Mouse (Mus musculus) bone marrow, adult 2 months (tissue): Measurements from ENCODE around the gene Cryba4. TPM values are rescaled to one million over a fixed set of nuclear protein-coding genes. Genes with fewer than 3 reads are reported as not detected.

Experiments used
- H3K27ac ChIP-seq: fragments of 200-500 bp; 2 replicates; pipeline ENCODE4 v1.5.1; 2012; ENCODE audit warnings: low read depth, mild to moderate bottlenecking, control low read depth, inconsistent platforms, low read length; ENCODE audit not compliant: control insufficient read depth, poor library complexity, insufficient read depth
- H3K4me1 ChIP-seq: fragments of 200-500 bp; 2 replicates; pipeline ENCODE4 v1.6.1; 2011; ENCODE audit warnings: low read length; ENCODE audit not compliant: control insufficient read depth, insufficient read depth
- H3K4me3 ChIP-seq: fragments of 200-500 bp; replicated peaks from 2 replicates; pipeline ENCODE3; 2011; ENCODE audit warnings: mild to moderate bottlenecking, low read depth, low read length, control low read depth; ENCODE audit not compliant: control insufficient read depth
- CTCF ChIP-seq: fragments of 200-500 bp; IDR thresholded peaks from 2 replicates; pipeline ENCODE4 v1.5.1; 2011; ENCODE audit warnings: low read length, control low read depth; ENCODE audit not compliant: control insufficient read depth, insufficient read depth
- POLR2A ChIP-seq: fragments of 200-500 bp; IDR thresholded peaks from 2 replicates; pipeline ENCODE4 v1.6.1; 2011; ENCODE audit warnings: low read depth, mild to moderate bottlenecking, control low read depth, low read length, borderline replicate concordance; ENCODE audit not compliant: control insufficient read depth
- WGBS: fragments of 180-500 bp; shearing (Covaris S2); methylation state at CpG from one replicate; pipeline ENCODE4 v1.1.7; 2018; 5-methylcytosine and 5-hydroxymethylcytosine counted together
- polyA plus RNA-seq: library from polyadenylated mRNA; stranded (reverse); fragments of >200 nt; gene quantifications from 2 replicates; pipeline ENCODE4 v1.2.4, GENCODE M21; 2011; ENCODE audit warnings: low replicate concordance; ENCODE audit not compliant: missing spikeins, insufficient read depth, insufficient read length

The Cryba4 gene
- polyA plus RNA-seq, 1 experiment, result 3.4 TPM

GRCm38 (mm10) chr5:112276267-112276873, 24.1 kb upstream of the Cryba4 start, which contains the start of gene Tpst2:
Tpst2 (plus strand) TSS chr5:112276691.
- H3K4me1 ChIP-seq, result peaks cover 19% of the 10 kb centered on the region
- H3K4me3 ChIP-seq, result peak within 1 kb of the TSS; percentile 90
- WGBS, result under 1% methylated on average over 62 of the region's 62 CpGs
- H3K27ac ChIP-seq, result peak within 1 kb of the TSS; percentile 95
- TF ChIP-seq CTCF, result no peak; the same call in 1 of the 2 replicates
- TF ChIP-seq POLR2A, result peak; percentile 92

GRCm38 (mm10) chr5:112275021-112275804, 22.9 kb upstream of the Cryba4 start:
- Histone ChIP-seq H3K27ac (no peak overlapping the region), H3K4me3 (no peak overlapping the region), H3K4me1 (peaks cover 18% of the 10 kb centered on the region)
- 28% methylated on average over 4 of the region's 4 CpGs for WGBS
- TF ChIP-seq POLR2A (no peak), CTCF (no peak)

GRCm38 (mm10) chr5:112273746-112274463, 21.6 kb upstream of the Cryba4 start:
- no peak for TF ChIP-seq POLR2A
- TF ChIP-seq CTCF, result no peak
- H3K27ac ChIP-seq, result no peak overlapping the region
- no peak overlapping the region for H3K4me3 ChIP-seq
- 38% methylated on average over 2 of the region's 2 CpGs for WGBS
- H3K4me1 ChIP-seq, result peaks cover 12% of the 10 kb centered on the region

GRCm38 (mm10) chr5:112272934-112273333, 20.6 kb upstream of the Cryba4 start:
- WGBS, result 31% methylated on average over 2 of the region's 2 CpGs
- H3K4me3 ChIP-seq, result no peak overlapping the region
- H3K4me1 ChIP-seq, result peaks cover 5% of the 10 kb centered on the region
- peak overlapping the region; percentile 44 for H3K27ac ChIP-seq
- no peak for TF ChIP-seq POLR2A
- no peak for TF ChIP-seq CTCF

GRCm38 (mm10) chr5:112270764-112271541, 18.6 kb upstream of the Cryba4 start:
- no peak overlapping the region for H3K4me3 ChIP-seq
- 13% methylated on average over 24 of the region's 24 CpGs for WGBS
- H3K27ac ChIP-seq, result peak overlapping the region; percentile 13; the same call in 1 of the 2 replicates
- peaks cover 7% of the 10 kb centered on the region for H3K4me1 ChIP-seq
- TF ChIP-seq POLR2A (no peak), CTCF (no peak)

- TF ChIP-seq POLR2A, result no peak
- TF ChIP-seq CTCF, result no peak
- WGBS, result 11% methylated on average over 9 of the region's 9 CpGs
- Histone ChIP-seq H3K4me1 (peaks cover 8% of the 10 kb centered on the region; the same call in 1 of the 2 replicates), H3K27ac (peak overlapping the region; percentile 86), H3K4me3 (peak overlapping the region; percentile 13)
Measured at GRCm38 (mm10) chr5:112266011-112266777, 13.9 kb upstream of the Cryba4 start.

- H3K4me1 ChIP-seq, result peaks cover 10% of the 10 kb centered on the region
- WGBS, result 11% methylated on average over 10 of the region's 10 CpGs
- TF ChIP-seq POLR2A (no peak), CTCF (no peak)
- H3K4me3 ChIP-seq, result peak overlapping the region; percentile 13
- H3K27ac ChIP-seq, result peak overlapping the region; percentile 86
Measured at GRCm38 (mm10) chr5:112265515-112265914, 13.2 kb upstream of the Cryba4 start.
